Mouse (Mus musculus) left cerebral cortex, postnatal 10 days (tissue): Measurements from ENCODE around the gene Ap2a2. TPM values are rescaled to one million over a fixed set of nuclear protein-coding genes. Genes with fewer than 3 reads are reported as not detected.

Source experiments
- DNase-seq, 2 experiments: peaks; one replicate each; pipeline ENCODE4 v3.0.0; 2021 to 2022; ENCODE audit warnings: low spot score in 2 of 2, mixed read lengths in 1 of 2; ENCODE audit errors: extremely low spot score in 1 of 2
- intact Hi-C: fragments of 180-260 bp; cut with DNase I; formaldehyde crosslinking; loops from one replicate; pipeline ENCODE4 v1.15.1; 2025
- total RNA-seq, 2 experiments: library from RNA; stranded (reverse); gene quantifications; 2 replicates each; pipeline ENCODE4 v1.2.3; 2021

Gene Ap2a2
- 100 to 1,000 TPM; 257 to 265 TPM for total RNA-seq

DNA sequence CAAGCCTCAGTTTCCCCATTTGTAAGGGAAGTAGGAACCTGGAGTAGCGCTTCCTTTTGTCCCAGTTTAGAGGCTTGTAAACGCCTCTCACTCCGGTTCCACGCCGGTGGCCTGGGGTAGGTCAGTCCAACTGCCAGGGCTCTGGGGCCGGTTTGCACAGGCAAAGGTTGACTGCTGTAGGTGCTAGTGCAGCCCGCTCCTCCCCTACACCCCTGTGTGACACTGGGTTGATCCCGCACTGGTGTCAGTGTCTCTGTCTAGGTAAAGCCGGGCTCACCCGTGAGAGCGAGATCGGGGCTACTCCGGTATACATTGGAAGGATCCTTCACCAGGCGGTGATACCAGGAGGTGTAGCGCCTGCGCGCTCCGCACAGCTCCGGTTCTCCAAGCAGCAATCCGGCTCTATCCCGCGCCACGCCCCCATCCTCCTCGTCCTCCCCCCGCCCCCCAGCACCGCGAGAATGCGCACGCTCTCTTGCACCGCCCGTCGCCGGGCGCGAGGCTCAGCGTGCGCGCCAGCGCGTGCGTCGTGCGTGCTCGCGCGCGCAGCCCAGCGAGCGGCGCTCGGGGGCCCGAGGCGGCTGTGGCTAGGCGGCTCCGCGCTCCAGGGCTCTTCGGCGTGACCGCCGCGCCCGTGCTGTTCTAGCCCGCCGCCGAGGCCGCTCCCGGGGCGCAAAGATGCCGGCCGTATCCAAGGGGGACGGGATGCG lies at the start of gene Ap2a2:
Ap2a2 (plus strand) TSS at position 492 of the 710 bp plus-strand sequence.
- intact Hi-C loops, result no loop called here
- DNase-seq, result peak; percentile 89 to 95

DNA sequence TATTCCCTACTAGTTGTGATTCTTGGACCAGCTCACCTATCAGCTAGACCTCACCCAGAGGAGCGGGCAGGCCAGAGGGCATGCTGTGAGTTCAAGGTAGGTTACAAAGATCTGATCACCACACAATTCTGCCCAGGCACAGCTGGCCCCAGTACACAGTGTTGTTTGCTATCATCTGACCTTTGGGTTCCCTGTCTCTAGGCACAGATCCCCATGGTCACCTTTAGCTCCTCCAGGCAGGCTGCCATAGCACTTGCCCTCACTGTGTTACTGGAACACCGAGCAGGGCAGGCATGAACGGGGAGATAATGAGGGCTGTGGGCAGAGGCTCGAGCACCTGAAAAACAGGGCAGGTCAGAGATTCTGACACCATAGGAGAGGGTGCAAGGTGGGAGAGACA lies 44.3 kb upstream of the Ap2a2 start:
- intact Hi-C loops, result no loop called here
- DNase-seq, result no peak

DNA sequence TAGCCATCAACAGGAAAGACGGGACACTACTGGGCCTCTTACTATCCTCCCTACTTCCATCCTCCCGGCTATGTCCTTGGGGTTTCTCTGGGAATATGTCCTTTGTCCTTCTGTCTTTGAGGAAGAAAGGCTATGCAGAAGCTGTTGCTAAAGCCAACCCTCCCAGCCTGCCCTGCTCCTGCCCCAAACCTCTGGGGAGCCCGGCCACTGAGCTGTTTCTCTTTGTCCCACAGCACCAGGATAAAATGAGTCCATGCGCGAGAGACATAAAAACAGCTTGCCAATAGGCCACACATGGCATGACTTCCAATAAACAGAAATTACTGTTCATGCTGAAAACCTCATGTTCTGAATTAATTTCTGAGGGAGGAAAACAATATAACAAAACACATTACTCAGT lies 43.7 kb upstream of the Ap2a2 start:
- intact Hi-C loops, result no loop called here
- DNase-seq, result no peak

- no peak for DNase-seq
- intact Hi-C loops, result no loop called here
These were observed 43.0 kb upstream of the Ap2a2 start for GRCm38 (mm10) chr7:141518926-141519325.

- intact Hi-C loops, result no loop called here
- DNase-seq, result no peak
These were observed 42.2 kb upstream of the Ap2a2 start for GRCm38 (mm10) chr7:141519795-141520194.

DNA sequence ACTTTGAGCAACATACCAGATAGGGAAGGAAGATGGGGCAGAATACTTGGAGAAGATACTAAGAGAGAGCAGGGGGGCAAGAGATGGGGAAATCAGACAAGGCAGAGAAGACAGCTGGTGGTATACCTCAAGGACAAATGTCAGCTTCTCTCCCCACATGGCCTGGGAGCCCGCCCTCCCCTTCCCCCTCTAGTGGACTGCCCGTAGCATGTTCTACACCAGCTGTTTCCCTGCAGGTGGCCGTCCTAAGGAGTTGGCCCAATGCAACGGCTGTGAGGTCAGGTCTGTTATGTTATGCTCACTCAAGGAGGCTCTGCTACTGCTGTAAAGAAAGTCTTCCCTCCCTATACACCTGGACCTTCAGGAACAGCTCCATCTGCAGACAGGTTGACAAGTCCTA lies 39.0 kb upstream of the Ap2a2 start:
- DNase-seq, result no peak
- intact Hi-C loops, result no loop called here

GRCm38 (mm10) chr7:141524271-141524670 lies 37.7 kb upstream of the Ap2a2 start:
- intact Hi-C loops, result loop anchor here (2.0 kb wide), 1 partner anchor 43 kb away; no protein-coding TSS in a partner anchor
- no peak for DNase-seq

- intact Hi-C loops, result loop anchor here (2.0 kb wide), 1 partner anchor 44 kb away; no protein-coding TSS in a partner anchor
- DNase-seq, result peak; percentile 76 to 78
These were observed 37.0 kb upstream of the Ap2a2 start for GRCm38 (mm10) chr7:141524760-141525579.

GRCm38 (mm10) chr7:141525580-141525925 lies 36.4 kb upstream of the Ap2a2 start:
- intact Hi-C loops, result loop anchor here (2.0 kb wide), 1 partner anchor 45 kb away; no protein-coding TSS in a partner anchor
- no peak for DNase-seq

GRCm38 (mm10) chr7:141535570-141535969 lies 26.4 kb upstream of the Ap2a2 start:
- intact Hi-C loops, result no loop called here
- no peak for DNase-seq

DNA sequence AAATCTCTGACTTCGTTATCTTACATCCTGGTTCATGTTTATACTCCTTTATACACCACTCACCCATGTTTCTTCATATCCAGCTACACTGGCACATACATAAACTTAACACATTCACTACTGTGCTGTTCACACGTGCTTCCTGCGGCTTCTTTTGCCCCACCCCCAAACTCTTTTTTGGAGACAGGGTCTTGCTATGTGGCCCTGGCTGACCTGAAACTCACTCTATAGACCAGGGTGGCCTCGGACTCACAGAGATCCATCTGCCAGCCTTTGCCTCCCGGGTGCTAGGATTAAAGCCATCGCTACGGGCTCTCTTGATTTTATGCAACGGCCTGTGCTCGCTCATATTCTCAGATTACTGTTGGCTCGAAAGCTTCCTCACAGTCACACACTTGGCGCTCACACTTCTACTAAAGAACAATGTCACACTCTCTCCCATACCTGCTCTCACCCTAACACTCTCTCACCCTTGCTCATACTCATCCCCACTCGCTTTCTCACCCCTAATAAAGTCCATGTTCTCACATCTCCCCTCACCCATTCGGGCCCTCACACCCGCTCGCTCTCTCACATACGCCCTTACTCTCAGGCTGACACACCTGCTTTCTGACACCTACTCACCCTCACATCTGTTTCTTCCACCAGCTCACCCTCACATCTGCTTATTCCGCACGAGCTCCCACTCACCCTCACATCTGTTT lies 23.0 kb upstream of the Ap2a2 start:
- intact Hi-C loops, result no loop called here
- no peak for DNase-seq

DNA sequence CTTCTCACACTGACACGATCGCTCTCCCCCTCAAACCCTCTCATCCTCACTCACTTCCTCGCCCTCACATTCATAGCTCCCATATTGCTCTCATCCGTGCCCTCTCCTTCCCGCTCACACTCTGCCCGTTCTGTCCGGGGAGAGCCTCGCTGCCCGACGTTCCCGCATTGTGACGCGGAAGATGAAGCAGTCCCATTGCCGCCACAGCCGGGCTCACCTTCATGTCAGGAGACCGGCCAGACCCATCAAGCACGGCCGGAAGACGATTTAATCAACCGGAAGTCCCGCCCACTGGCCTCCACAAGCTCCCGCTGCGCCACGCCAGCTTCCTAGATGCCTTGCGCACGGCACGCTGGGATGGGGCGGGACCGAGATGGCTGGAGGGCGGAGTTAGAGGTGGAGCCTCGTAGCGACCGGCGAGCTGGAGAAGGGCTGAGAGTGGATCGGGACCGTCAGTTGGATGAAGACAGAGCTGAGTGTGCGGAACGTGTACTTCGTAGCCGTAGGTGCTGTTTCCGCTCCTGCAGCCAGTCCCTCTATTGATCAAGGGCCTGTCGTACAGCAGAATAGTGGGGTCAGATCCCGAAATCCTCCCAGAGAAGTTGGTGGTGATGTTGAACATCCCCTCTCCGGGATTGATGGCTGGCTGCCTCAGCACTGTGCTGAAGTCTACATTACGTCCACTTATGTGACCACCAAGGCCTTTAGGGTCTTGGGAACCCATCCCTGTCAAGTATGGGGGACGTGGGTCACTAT lies 22.2 kb upstream of the Ap2a2 start, which contains the start of gene Chid1:
Chid1 (minus strand) TSS at position 302 of the 756 bp plus-strand sequence.
- peak; percentile 96 to 99 for DNase-seq
- intact Hi-C loops, result no loop called here

DNA sequence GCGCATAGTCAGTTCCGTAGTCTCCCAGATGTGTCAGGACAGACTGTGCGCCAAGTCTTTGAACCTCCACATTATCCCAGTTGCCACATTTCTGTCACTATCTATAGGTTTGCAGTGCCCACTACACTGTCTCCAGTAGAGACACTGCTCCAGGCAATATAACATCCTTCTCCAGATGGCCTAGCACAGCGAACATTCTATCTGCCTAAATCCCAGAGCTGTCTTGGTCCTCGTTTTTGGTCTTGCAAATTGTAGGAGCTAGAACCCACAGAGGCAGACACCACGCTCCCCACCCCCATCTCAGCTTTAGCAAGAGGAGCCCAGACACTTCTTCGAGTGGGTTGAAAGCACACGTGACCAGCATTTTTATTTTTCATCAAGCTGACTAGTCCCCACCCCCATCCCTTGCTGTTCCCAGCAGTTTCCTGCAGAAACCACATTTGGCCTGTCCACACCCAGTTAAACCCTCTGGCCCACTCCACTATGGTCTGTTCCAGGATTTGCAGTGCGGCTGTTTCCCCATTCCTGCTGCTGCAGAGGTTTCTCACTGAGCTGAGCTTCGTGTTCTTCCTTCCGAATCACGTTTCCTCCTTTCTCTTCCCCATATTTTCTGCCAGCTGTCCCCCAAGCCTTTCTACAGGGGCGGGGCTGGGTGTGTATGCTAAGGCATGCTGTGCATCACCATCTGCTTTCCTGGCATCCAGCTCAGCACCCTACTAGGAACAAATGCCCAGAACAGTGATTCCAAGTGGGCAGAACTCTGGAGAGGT lies 21.5 kb upstream of the Ap2a2 start:
- intact Hi-C loops, result no loop called here
- peak; percentile 70 to 76 for DNase-seq

- DNase-seq, result no peak
- intact Hi-C loops, result no loop called here
These were observed 20.3 kb upstream of the Ap2a2 start for GRCm38 (mm10) chr7:141541681-141542080.

DNA sequence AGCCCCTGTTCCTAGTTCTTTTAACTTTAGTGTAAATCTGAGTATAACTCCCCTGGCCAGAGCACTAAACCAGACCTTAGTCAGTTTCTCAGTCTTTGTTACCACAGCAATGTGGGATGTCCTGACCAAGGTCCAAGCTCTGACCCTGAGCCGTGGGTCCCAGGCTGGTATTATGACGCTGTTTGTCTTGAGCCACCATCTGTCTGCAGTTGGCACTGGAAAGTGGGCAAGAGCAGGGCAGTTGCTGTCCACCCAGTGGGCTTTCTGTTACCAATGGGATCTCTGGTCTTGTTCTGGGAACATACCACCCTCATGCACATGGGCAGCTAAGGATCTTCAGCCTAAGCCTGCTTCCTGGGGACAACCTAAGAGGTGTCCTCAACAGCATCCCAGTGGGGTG lies 19.4 kb upstream of the Ap2a2 start:
- DNase-seq, result no peak
- intact Hi-C loops, result no loop called here

- intact Hi-C loops, result no loop called here
- peak in 1 of 2 experiments; percentile 72 for DNase-seq
These were observed 17.3 kb upstream of the Ap2a2 start for GRCm38 (mm10) chr7:141544654-141545053.

- intact Hi-C loops, result no loop called here
- no peak for DNase-seq
These were observed 12.4 kb upstream of the Ap2a2 start for GRCm38 (mm10) chr7:141549432-141550061.

GRCm38 (mm10) chr7:141550464-141550863 lies 11.5 kb upstream of the Ap2a2 start:
- intact Hi-C loops, result no loop called here
- no peak for DNase-seq
